In genomic region chr6:87565166-87565565, GRCm38 (mm10) we compare ENCODE assay signal across 21 mouse cellular contexts. TPM values are rescaled to one million over a fixed set of nuclear protein-coding genes. Genes with fewer than 3 reads are reported as not detected.
A peak's percentile ranks its signal among the peaks of the same experiment; 100 is the strongest.
DNase-seq lines count a peak whose midpoint lies in the region; ATAC-seq and TF ChIP-seq lines count a peak whose summit lies in the region.
"Had no signal": no experiment of that assay in that cellular context is flagged by ENCODE, and none has a peak within 500 bp of the region (broad histone marks: within the 10 kb centered on the region; RNA-seq: fewer than 3 reads in every experiment).

No protein-coding gene starts in this region.

- WGBS in kidney, postnatal 0 days, result 57% methylated on average over 5 of the region's 5 CpGs
- WGBS in limb, embryonic 15.5 days, result 50% methylated on average over 5 of the region's 5 CpGs

- no peaks in the 10 kb centered on the region for H3K4me1 ChIP-seq in kidney, postnatal 0 days (replicated peaks; ENCODE audit: insufficient read depth, low read length)
- no peaks in the 10 kb centered on the region for H3K4me1 ChIP-seq in limb, embryonic 15.5 days
- H3K4me1 ChIP-seq: forebrain, embryonic 12.5 days; hindbrain, embryonic 15.5 days; midbrain, embryonic 12.5 days had no signal

- no peaks in the 10 kb centered on the region for H3K9me3 ChIP-seq in kidney, postnatal 0 days (replicated peaks; ENCODE audit: low read length)
- H3K9me3 ChIP-seq in limb, embryonic 15.5 days, result no peaks in the 10 kb centered on the region
- H3K9me3 ChIP-seq: forebrain, embryonic 12.5 days; hindbrain, embryonic 15.5 days; intestine, embryonic 15.5 days; midbrain, embryonic 12.5 days had no signal

- H3K4me2 ChIP-seq in kidney, postnatal 0 days (ENCODE audit: low read length), result no peak overlapping the region
- no peak overlapping the region for H3K4me2 ChIP-seq in limb, embryonic 15.5 days
- H3K4me2 ChIP-seq: forebrain, embryonic 12.5 days; hindbrain, embryonic 15.5 days; intestine, embryonic 15.5 days; midbrain, embryonic 12.5 days had no signal

- no peak overlapping the region for H3K9ac ChIP-seq in kidney, postnatal 0 days (ENCODE audit: low read depth, low read length)
- no peak overlapping the region for H3K9ac ChIP-seq in limb, embryonic 15.5 days
- H3K9ac ChIP-seq: forebrain, embryonic 12.5 days; hindbrain, embryonic 15.5 days; intestine, embryonic 15.5 days; liver, embryonic 14.5 days; midbrain, embryonic 12.5 days had no signal

- H3K4me3 ChIP-seq in gastrocnemius, adult 2 months, result no peak overlapping the region
- no peak overlapping the region for H3K4me3 ChIP-seq in kidney, postnatal 0 days (replicated peaks; ENCODE audit: low read depth, low read length)
- no peak overlapping the region for H3K4me3 ChIP-seq in limb, embryonic 15.5 days
- H3K4me3 ChIP-seq: forebrain, embryonic 12.5 days; hindbrain, embryonic 15.5 days; intestine, embryonic 15.5 days; midbrain, embryonic 12.5 days had no signal

- TF ChIP-seq CTCF in gastrocnemius, adult 2 months (IDR thresholded peaks at IDR 0.05), result no peak
- TF ChIP-seq CTCF in kidney, postnatal 0 days (IDR thresholded peaks at IDR 0.05; ENCODE audit: low read depth), result no peak

- H3K36me3 ChIP-seq in kidney, postnatal 0 days (ENCODE audit: insufficient read depth, low read length), result no peaks in the 10 kb centered on the region
- no peaks in the 10 kb centered on the region for H3K36me3 ChIP-seq in limb, embryonic 15.5 days
- H3K36me3 ChIP-seq: forebrain, embryonic 12.5 days; hindbrain, embryonic 15.5 days; intestine, embryonic 15.5 days; midbrain, embryonic 12.5 days had no signal

- intact Hi-C loops in gastrocnemius, adult 2 months (cut with DNase I), result no loop called here

- ATAC-seq in kidney, postnatal 0 days (replicated peaks; ENCODE audit: low FRiP score, low read depth), result no peak
- ATAC-seq in limb, embryonic 15.5 days (ENCODE audit: insufficient number of reproducible peaks, low FRiP score, low TSS enrichment, low read depth), result 0 out of 2 replicates have a peak, but pooled peaks have one; percentile 24
- ATAC-seq: intestine, embryonic 15.5 days had no signal

- DNase-seq in gastrocnemius, adult 2 months, result peak; percentile 40
- DNase-seq in gastrocnemius, adult 8-10 months (ENCODE audit: low spot score in 2 of 2), result no peak
- peak; percentile 24 for DNase-seq in kidney, postnatal 0 days (ENCODE audit: low spot score)
- no peak for DNase-seq in kidney, postnatal 4 days
- peak; percentile 90 for DNase-seq in NIH3T3 (ENCODE audit: low read depth)
- DNase-seq in adrenal gland, adult (ENCODE audit: inconsistent age in 2 of 2, low spot score in 1 of 2), result no peak
- DNase-seq: adrenal gland, postnatal 10 days; B cell, adult 2 months; cerebellum, adult 11 months; cerebellum, postnatal 14 days; embryo, embryonic 11 days; kidney, adult 9 months; kidney, postnatal 36 days; right cerebral cortex, postnatal 4 days had no signal

- H3K27ac ChIP-seq in gastrocnemius, adult 2 months, result peak overlapping the region; percentile 60
- no peak overlapping the region for H3K27ac ChIP-seq in kidney, postnatal 0 days
- no peak overlapping the region for H3K27ac ChIP-seq in limb, embryonic 15.5 days
- H3K27ac ChIP-seq: forebrain, embryonic 12.5 days; hindbrain, embryonic 15.5 days; intestine, embryonic 15.5 days; liver, embryonic 14.5 days; midbrain, embryonic 12.5 days; stomach, postnatal 0 days had no signal

- H3K27me3 ChIP-seq in kidney, postnatal 0 days (ENCODE audit: insufficient read depth, low read length), result no peaks in the 10 kb centered on the region
- no peaks in the 10 kb centered on the region for H3K27me3 ChIP-seq in limb, embryonic 15.5 days
- H3K27me3 ChIP-seq: forebrain, embryonic 12.5 days; hindbrain, embryonic 15.5 days; intestine, embryonic 15.5 days; midbrain, embryonic 12.5 days had no signal

RNA-seq across cellular contexts. Expression of gene Prokr1, which starts 25.4 kb away (rescaled TPM):
- 1 to 10 TPM; 2.1 to 2.7 TPM for total RNA-seq in gastrocnemius, adult 2 months (2021)
- 1 to 10 TPM; 1.2 to 3.2 (median 1.5) TPM for total RNA-seq in gastrocnemius, adult 8-10 months (2022)
- 2.5 TPM in 2 replicates for polyA plus RNA-seq in kidney, postnatal 0 days (2015; fragmentation: Nextera tagmentation; extraction: Ambion mirVana)
- 5.1 and 5.3 TPM in 2 replicates for polyA plus RNA-seq in limb, embryonic 15.5 days (2015; fragmentation: Nextera tagmentation; extraction: Ambion mirVana)

RNA-seq across cellular contexts. Expression of gene Arhgap25, which starts 32.1 kb away (rescaled TPM):
- 1 to 10 TPM in 1 of 2 experiments, under 1 TPM in 1; 0.69 to 1.3 TPM for total RNA-seq in gastrocnemius, adult 2 months (2021)
- under 1 TPM; 0.77 to 0.99 (median 0.78) TPM for total RNA-seq in gastrocnemius, adult 8-10 months (2022)
- 4.1 and 4.4 TPM in 2 replicates for polyA plus RNA-seq in kidney, postnatal 0 days (2015; fragmentation: Nextera tagmentation; extraction: Ambion mirVana)
- 7.6 and 8.4 TPM in 2 replicates for polyA plus RNA-seq in limb, embryonic 15.5 days (2015; fragmentation: Nextera tagmentation; extraction: Ambion mirVana)

Comparison
In these comparisons a context has a peak if more than half of its experiments do, and no peak if none do; other contexts are left out.
1. DNase-seq: peak in gastrocnemius, adult 2 months (single experiment), kidney, postnatal 0 days (single experiment) and NIH3T3 (single experiment); none in gastrocnemius, adult 8-10 months (0 of 2), kidney, postnatal 4 days (0 of 2) and adrenal gland, adult (0 of 2).